Mouse (Mus musculus) embryonic facial prominence, embryonic 12.5 days (tissue): ENCODE measurements around the gene Bend6. TPM values are rescaled to one million over a fixed set of nuclear protein-coding genes. Genes with fewer than 3 reads are reported as not detected.
"Not testable (repeated sequence)": the region's sequence is repeated elsewhere in the genome, so short reads cannot be mapped to it uniquely, and the experiment has no call there.

Source experiments
- ATAC-seq: fragments of 200-750 bp; cut with Nextera tagmentation; 2 replicates; pipeline ENCODE4 v1.8.0; 2017; ENCODE audit not compliant: insufficient number of reproducible peaks, insufficient read depth, low FRiP score, low TSS enrichment
- H3K27ac ChIP-seq: fragments of 300-500 bp; sonication (generic); 2 replicates; pipeline ENCODE4 v1.5.1; 2016; ENCODE audit warnings: mild to moderate bottlenecking
- H3K27me3 ChIP-seq: fragments of 300-500 bp; sonication (generic); 2 replicates; pipeline ENCODE4 v1.6.1; 2016; ENCODE audit warnings: mild to moderate bottlenecking, moderate library complexity
- H3K36me3 ChIP-seq: fragments of 300-500 bp; sonication (generic); 2 replicates; pipeline ENCODE4 v1.6.1; 2016; ENCODE audit warnings: mild to moderate bottlenecking
- H3K4me1 ChIP-seq: fragments of 300-500 bp; sonication (generic); 2 replicates; pipeline ENCODE4 v1.6.1; 2016
- H3K4me2 ChIP-seq: fragments of 300-500 bp; sonication (generic); replicated peaks from 2 replicates; pipeline ENCODE4 v1.6.1; 2016; ENCODE audit warnings: mild to moderate bottlenecking, moderate library complexity
- H3K4me3 ChIP-seq: fragments of 300-500 bp; sonication (generic); 2 replicates; pipeline ENCODE4 v1.5.1; 2016; ENCODE audit warnings: mild to moderate bottlenecking
- H3K9ac ChIP-seq: fragments of 300-500 bp; sonication (generic); 2 replicates; pipeline ENCODE4 v1.6.1; 2016; ENCODE audit warnings: mild to moderate bottlenecking, moderate library complexity
- H3K9me3 ChIP-seq: fragments of 300-500 bp; sonication (generic); 2 replicates; pipeline ENCODE4 v1.6.1; 2016; ENCODE audit warnings: mild to moderate bottlenecking, moderate library complexity
- WGBS: fragments of 180-500 bp; shearing (Covaris S2); methylation state at CpG from one replicate; pipeline ENCODE4 v1.1.7; 2016; 5-methylcytosine and 5-hydroxymethylcytosine counted together
- polyA plus RNA-seq: library from polyadenylated mRNA; unstranded; fragments of >200 nt; fragmentation: Nextera tagmentation; extraction: Ambion mirVana; gene quantifications from 2 replicates; pipeline ENCODE4 v1.2.1, GENCODE M21; 2016

The Bend6 gene
- polyA plus RNA-seq, 1 experiment from 2014 or later = 1.8 TPM

- Histone ChIP-seq H3K27ac (no peak overlapping the region), H3K4me2 (no peak overlapping the region), H3K9me3 (no peaks in the 10 kb centered on the region), H3K4me1 (no peaks in the 10 kb centered on the region), H3K27me3 (no peaks in the 10 kb centered on the region), H3K9ac (no peak overlapping the region), H3K4me3 (no peak overlapping the region), H3K36me3 (no peaks in the 10 kb centered on the region)
- WGBS = 91% methylated on average over 3 of the region's 3 CpGs
- ATAC-seq = no peak
These were observed 38.2 kb downstream of the Bend6 start for GRCm38 (mm10) chr1:33869437-33869836.

- 85% methylated on average over 2 of the region's 2 CpGs for WGBS
These were observed 38.6 kb downstream of the Bend6 start for GRCm38 (mm10) chr1:33869031-33869430.

GRCm38 (mm10) chr1:33846807-33847206, 60.8 kb downstream of the Bend6 start:
- no peak overlapping the region for H3K4me2 ChIP-seq
- no peaks in the 10 kb centered on the region for H3K9me3 ChIP-seq
- 92% methylated on average over 2 of the region's 2 CpGs for WGBS
- no peak overlapping the region for H3K9ac ChIP-seq
- no peak overlapping the region for H3K4me3 ChIP-seq
- no peaks in the 10 kb centered on the region for H3K36me3 ChIP-seq
- no peak overlapping the region for H3K27ac ChIP-seq
- no peak for ATAC-seq
- H3K27me3 ChIP-seq = no peaks in the 10 kb centered on the region
- H3K4me1 ChIP-seq = no peaks in the 10 kb centered on the region

More at GRCm38 (mm10) chr1:33869031-33869430, 38.6 kb downstream of the Bend6 start:
- Histone ChIP-seq H3K4me3 (no peak overlapping the region), H3K9ac (no peak overlapping the region), H3K4me1 (no peaks in the 10 kb centered on the region), H3K27me3 (no peaks in the 10 kb centered on the region), H3K9me3 (no peaks in the 10 kb centered on the region), H3K27ac (no peak overlapping the region), H3K36me3 (no peaks in the 10 kb centered on the region), H3K4me2 (no peak overlapping the region)
- ATAC-seq = no peak

GRCm38 (mm10) chr1:33843823-33844222, 63.8 kb downstream of the Bend6 start:
- H3K27me3 ChIP-seq = no peaks in the 10 kb centered on the region
- H3K9me3 ChIP-seq = no peaks in the 10 kb centered on the region
- WGBS = 79% methylated on average over 6 of the region's 6 CpGs
- H3K4me1 ChIP-seq = no peaks in the 10 kb centered on the region
- no peaks in the 10 kb centered on the region for H3K36me3 ChIP-seq
- H3K4me3 ChIP-seq = no peak overlapping the region
- ATAC-seq = no peak
- H3K27ac ChIP-seq = no peak overlapping the region
- no peak overlapping the region for H3K9ac ChIP-seq
- no peak overlapping the region for H3K4me2 ChIP-seq

GRCm38 (mm10) chr1:33838952-33839351, 68.7 kb downstream of the Bend6 start:
- H3K4me3 ChIP-seq, ATAC-seq: not testable (repeated sequence)
- WGBS = 94% methylated on average over 14 of the region's 14 CpGs

GRCm38 (mm10) chr1:33830586-33830985, 77.0 kb downstream of the Bend6 start:
- no peak for ATAC-seq
- no peak overlapping the region for H3K4me2 ChIP-seq
- no peak overlapping the region for H3K27ac ChIP-seq
- WGBS = 67% methylated on average over 4 of the region's 4 CpGs
- H3K36me3 ChIP-seq = no peaks in the 10 kb centered on the region
- H3K4me1 ChIP-seq = no peaks in the 10 kb centered on the region
- no peaks in the 10 kb centered on the region for H3K27me3 ChIP-seq
- no peak overlapping the region for H3K4me3 ChIP-seq
- H3K9me3 ChIP-seq = no peaks in the 10 kb centered on the region
- H3K9ac ChIP-seq = no peak overlapping the region

More at GRCm38 (mm10) chr1:33838952-33839351, 68.7 kb downstream of the Bend6 start:
- not testable (repeated sequence) for H3K4me1 ChIP-seq, H3K36me3 ChIP-seq, H3K4me2 ChIP-seq, H3K27ac ChIP-seq, H3K9ac ChIP-seq, H3K9me3 ChIP-seq, H3K27me3 ChIP-seq

GRCm38 (mm10) chr1:33817931-33818330, 89.7 kb downstream of the Bend6 start:
- Histone ChIP-seq H3K27ac (no peak overlapping the region), H3K4me3 (no peak overlapping the region), H3K36me3 (0 out of 2 replicates have a peak, but pooled peaks cover 2% of the 10 kb centered on the region), H3K9me3 (no peaks in the 10 kb centered on the region), H3K27me3 (no peaks in the 10 kb centered on the region), H3K9ac (no peak overlapping the region), H3K4me1 (peaks cover 4% of the 10 kb centered on the region), H3K4me2 (no peak overlapping the region)
- WGBS = 81% methylated on average over 2 of the region's 2 CpGs
- ATAC-seq = no peak

GRCm38 (mm10) chr1:33813868-33814794, 93.5 kb downstream of the Bend6 start, which contains the start of gene Zfp451:
TSS of gene Zfp451 (minus strand) at chr1:33814595.
- peaks cover 28% of the 10 kb centered on the region for H3K36me3 ChIP-seq
- peak within 1 kb of the TSS; percentile 72 for H3K4me2 ChIP-seq
- peak within 1 kb of the TSS; percentile 87 for H3K9ac ChIP-seq
- peak within 1 kb of the TSS; percentile 73 for H3K4me3 ChIP-seq
- no peaks in the 10 kb centered on the region for H3K27me3 ChIP-seq
- ATAC-seq = peak; percentile 95
- H3K27ac ChIP-seq = peak within 1 kb of the TSS; percentile 89
- H3K9me3 ChIP-seq = no peaks in the 10 kb centered on the region
- under 1% methylated on average over 83 of the region's 85 CpGs for WGBS
- peaks cover 12% of the 10 kb centered on the region for H3K4me1 ChIP-seq

GRCm38 (mm10) chr1:33813495-33813867, 94.1 kb downstream of the Bend6 start:
- peak overlapping the region; percentile 87 for H3K9ac ChIP-seq
- peaks cover 12% of the 10 kb centered on the region for H3K4me1 ChIP-seq
- H3K36me3 ChIP-seq = peaks cover 33% of the 10 kb centered on the region
- WGBS = 11% methylated on average over 11 of the region's 11 CpGs
- H3K4me3 ChIP-seq = peak overlapping the region; percentile 73
- H3K9me3 ChIP-seq = no peaks in the 10 kb centered on the region
- H3K27ac ChIP-seq = peak overlapping the region; percentile 89
- H3K27me3 ChIP-seq = no peaks in the 10 kb centered on the region
- 0 out of 2 replicates have a peak, but pooled peaks have one; percentile 11 for ATAC-seq
- H3K4me2 ChIP-seq = peak overlapping the region; percentile 72

- H3K4me1 ChIP-seq = no peaks in the 10 kb centered on the region
- H3K9me3 ChIP-seq = no peaks in the 10 kb centered on the region
- no peak for ATAC-seq
- no peak overlapping the region for H3K27ac ChIP-seq
- H3K4me2 ChIP-seq = no peak overlapping the region
- H3K4me3 ChIP-seq = no peak overlapping the region
- no peak overlapping the region for H3K9ac ChIP-seq
- H3K36me3 ChIP-seq = peaks cover 70% of the 10 kb centered on the region
- no peaks in the 10 kb centered on the region for H3K27me3 ChIP-seq
- 94% methylated on average over 2 of the region's 2 CpGs for WGBS
These were observed 104.3 kb downstream of the Bend6 start for GRCm38 (mm10) chr1:33803323-33803722.
